Mouse (Mus musculus): Measurements from ENCODE around the gene Gm5849. TPM values are rescaled to one million over a fixed set of nuclear protein-coding genes. Genes with fewer than 3 reads are reported as not detected.
"Not testable (repeated sequence)": the region's sequence is repeated elsewhere in the genome, so short reads cannot be mapped to it uniquely, and the experiment has no call there.

Gene Gm5849
- not detected in 2 replicates for polyA plus RNA-seq (2012; rRNA removed)

DNA sequence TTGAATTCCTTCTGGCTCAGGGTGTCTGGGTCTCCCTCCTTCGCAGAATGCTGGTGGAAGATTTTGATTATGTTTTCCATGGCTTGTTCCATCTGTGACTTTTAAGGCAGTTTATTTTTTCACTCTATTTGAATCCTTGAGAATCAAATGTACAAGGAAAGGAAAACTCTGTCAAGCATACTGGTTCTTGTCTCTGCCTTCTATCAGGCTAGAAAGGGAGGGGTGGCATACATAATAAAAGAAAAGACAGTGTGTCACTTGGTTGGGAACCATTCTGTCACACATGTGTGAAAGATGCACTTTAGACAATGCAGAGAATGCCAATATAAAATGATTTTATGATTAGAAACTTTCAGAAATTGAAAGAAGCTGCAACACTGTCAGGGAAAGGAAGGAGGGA, at the start of gene Gm5849:
Gene Gm5849, minus strand, starts transcription at position 101 of the 400 bp plus-strand sequence.
- not testable (repeated sequence) for H3K27ac ChIP-seq (ENCODE audit: control insufficient read depth, insufficient read depth, low read length); H3K4me1 ChIP-seq (replicated peaks; ENCODE audit: control insufficient read depth, insufficient read depth, low read length); H3K36me3 ChIP-seq (ENCODE audit: control insufficient read depth, insufficient read depth, low read length); DNase-seq; H3K27me3 ChIP-seq (ENCODE audit: control insufficient read depth, insufficient read depth, low read length); H3K4me3 ChIP-seq (ENCODE audit: control insufficient read depth, insufficient read depth, low read length)
- WGBS: 86% methylated on average over 1 of the region's 1 CpGs

DNA sequence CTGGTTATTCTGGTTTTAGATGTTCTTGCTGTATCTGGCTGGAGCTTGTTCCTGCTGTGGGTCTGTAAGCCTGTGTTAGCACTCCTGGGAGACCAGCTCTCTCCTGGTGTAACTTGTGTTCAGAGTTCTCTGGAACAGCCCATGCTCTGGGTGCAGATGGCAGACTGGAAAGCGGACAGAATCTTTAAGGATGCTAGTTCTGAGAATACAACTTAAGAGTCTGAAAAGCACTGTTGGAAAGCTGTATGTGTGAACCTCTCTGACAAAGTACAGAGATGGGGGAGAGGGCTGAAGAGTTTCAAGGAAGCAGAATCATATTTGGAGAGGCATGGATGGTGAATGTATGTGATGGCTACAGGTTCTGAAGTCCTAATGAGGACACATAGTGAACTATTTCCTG, 28.0 kb downstream of the Gm5849 start:
- DNase-seq: no peak

DNA sequence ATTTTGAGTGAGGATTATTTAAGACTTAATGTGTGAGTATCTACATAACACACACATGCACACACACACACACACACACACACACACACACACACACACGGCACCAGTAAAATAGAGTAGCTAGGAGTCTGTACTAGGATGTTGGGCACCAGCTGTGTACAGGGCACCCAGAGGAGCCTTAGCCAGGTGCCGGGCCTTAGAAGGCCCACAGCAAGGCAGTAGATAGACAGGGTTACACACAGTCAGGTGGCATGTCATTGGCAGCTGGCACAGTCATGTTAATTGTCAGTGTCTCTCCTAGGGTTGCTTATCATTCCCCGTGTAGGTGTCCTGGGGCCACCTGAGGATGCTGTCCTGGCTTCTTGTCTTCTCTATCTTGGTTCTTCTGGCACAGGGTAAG, 51.1 kb downstream of the Gm5849 start, which contains the start of gene Pglyrp4:
Gene Pglyrp4, plus strand, starts transcription at position 301 of the 400 bp plus-strand sequence.
- no peak for TF ChIP-seq POLR2A (IDR thresholded peaks at IDR 0.05; ENCODE audit: control insufficient read depth, extremely low read depth, insufficient read depth, low read length, poor library complexity)
- no peak for TF ChIP-seq CTCF (IDR thresholded peaks at IDR 0.05; ENCODE audit: borderline replicate concordance, control insufficient read depth, extremely low read depth, insufficient read depth, low read length, poor library complexity)
- 90% methylated on average over 3 of the region's 3 CpGs for WGBS
- H3K27ac ChIP-seq (ENCODE audit: control insufficient read depth, insufficient read depth, low read length): no peak within 1 kb of the TSS
- H3K27me3 ChIP-seq (ENCODE audit: control insufficient read depth, insufficient read depth, low read length): no peaks in the 10 kb centered on the region
- H3K4me1 ChIP-seq (replicated peaks; ENCODE audit: control insufficient read depth, insufficient read depth, low read length): no peaks in the 10 kb centered on the region
- no peaks in the 10 kb centered on the region for H3K36me3 ChIP-seq (ENCODE audit: control insufficient read depth, insufficient read depth, low read length)
- no peak within 1 kb of the TSS for H3K4me3 ChIP-seq (ENCODE audit: control insufficient read depth, insufficient read depth, low read length)
- no peak for DNase-seq

More for the DNA sequence above, 28.0 kb downstream of the Gm5849 start:
- no peaks in the 10 kb centered on the region for H3K27me3 ChIP-seq (ENCODE audit: control insufficient read depth, insufficient read depth, low read length)
- H3K4me3 ChIP-seq (ENCODE audit: control insufficient read depth, insufficient read depth, low read length): no peak overlapping the region
- no peak overlapping the region for H3K27ac ChIP-seq (ENCODE audit: control insufficient read depth, insufficient read depth, low read length)
- no peaks in the 10 kb centered on the region for H3K36me3 ChIP-seq (ENCODE audit: control insufficient read depth, insufficient read depth, low read length)
- H3K4me1 ChIP-seq (replicated peaks; ENCODE audit: control insufficient read depth, insufficient read depth, low read length): no peaks in the 10 kb centered on the region
- WGBS: 98% methylated on average over 1 of the region's 1 CpGs
- TF ChIP-seq CTCF (IDR thresholded peaks at IDR 0.05; ENCODE audit: borderline replicate concordance, control insufficient read depth, extremely low read depth, insufficient read depth, low read length, poor library complexity): no peak
- TF ChIP-seq POLR2A (IDR thresholded peaks at IDR 0.05; ENCODE audit: control insufficient read depth, extremely low read depth, insufficient read depth, low read length, poor library complexity): no peak

Other genes starting within 250 kb of the Gm5849 start
- gene S100a16, start 240.6 kb downstream of the Gm5849 start, polyA plus RNA-seq (2012; rRNA removed): 45.4 and 69.6 TPM in 2 replicates
- gene S100a3, start 217.3 kb downstream of the Gm5849 start, polyA plus RNA-seq (2012; rRNA removed): 7.4 and 14.0 TPM in 2 replicates
- gene S100a2, start 187.6 kb downstream of the Gm5849 start, polyA plus RNA-seq (2012; rRNA removed): not detected in 2 replicates
- gene Gm42674, start 176.0 kb downstream of the Gm5849 start, polyA plus RNA-seq (2012; rRNA removed): not detected in 2 replicates
- 31.0 and 51.8 TPM in 2 replicates for gene S100a4, start 174.1 kb downstream of the Gm5849 start, polyA plus RNA-seq (2012; rRNA removed)
- not detected in 2 replicates for gene S100a5, start 169.4 kb downstream of the Gm5849 start, polyA plus RNA-seq (2012; rRNA removed)
- 62.7 and 96.8 TPM in 2 replicates for gene S100a6, start 165.0 kb downstream of the Gm5849 start, polyA plus RNA-seq (2012; rRNA removed)
- 0.32 and 0.42 TPM in 2 replicates for gene S100a7a, start 123.9 kb downstream of the Gm5849 start, polyA plus RNA-seq (2012; rRNA removed)
- 13.3 and 13.8 TPM in 2 replicates for gene S100a8, start 108.9 kb downstream of the Gm5849 start, polyA plus RNA-seq (2012; rRNA removed)
- 13.6 and 14.4 TPM in 2 replicates for gene S100a9, start 82.2 kb downstream of the Gm5849 start, polyA plus RNA-seq (2012; rRNA removed)
- 1.1 and 1.6 TPM in 2 replicates for gene Pglyrp4, start 51.0 kb downstream of the Gm5849 start, polyA plus RNA-seq (2012; rRNA removed)